Mouse (Mus musculus) myocyte (in vitro differentiated cells): ENCODE data around the gene Crebrf. TPM values are rescaled to one million over a fixed set of nuclear protein-coding genes. Genes with fewer than 3 reads are reported as not detected.
A peak's percentile ranks its signal among the peaks of the same experiment; 100 is the strongest.

Experiments
- H3K27me3 ChIP-seq: one replicate; pipeline ENCODE4 v1.6.1; 2011; ENCODE audit not compliant: control insufficient read depth, insufficient read depth, insufficient read length
- H3K36me3 ChIP-seq: one replicate; pipeline ENCODE4 v1.6.1; 2011; ENCODE audit not compliant: control insufficient read depth, insufficient read depth
- H3K4me2 ChIP-seq: one replicate; pipeline ENCODE4 v1.6.1; 2011; ENCODE audit warnings: low read depth, control low read depth
- H3K4me3 ChIP-seq: one replicate; pipeline ENCODE4 v1.5.1; 2011; ENCODE audit warnings: mild to moderate bottlenecking, control low read depth, moderate library complexity
- H3K79me2 ChIP-seq: one replicate; pipeline ENCODE4 v1.6.1; 2011; ENCODE audit not compliant: control insufficient read depth, insufficient read depth
- H3ac ChIP-seq: one replicate; pipeline ENCODE4 v1.6.1; 2011; ENCODE audit not compliant: control insufficient read depth, insufficient read length
- CEBPB ChIP-seq: IDR thresholded peaks from 2 replicates; pipeline ENCODE4 v1.6.1; 2011; ENCODE audit warnings: mild to moderate bottlenecking, moderate library complexity; ENCODE audit not compliant: poor library complexity, insufficient read depth, severe bottlenecking
- E2F4 ChIP-seq: IDR thresholded peaks from one replicate; pipeline ENCODE4 v1.6.1; 2011; ENCODE audit warnings: mild to moderate bottlenecking, control low read depth, moderate library complexity; ENCODE audit not compliant: insufficient read depth
- MAX ChIP-seq: IDR thresholded peaks from one replicate; pipeline ENCODE4 v1.6.1; 2011; ENCODE audit warnings: low read depth, mild to moderate bottlenecking, control low read depth
- MYOD1 ChIP-seq, 3 experiments: IDR thresholded peaks; one replicate each; pipeline ENCODE4 v1.6.1; 2011; ENCODE audit warnings: control low read depth in 2 of 3, low read depth in 2 of 3, mild to moderate bottlenecking in 2 of 3, moderate library complexity in 1 of 3; ENCODE audit not compliant: insufficient read length in 2 of 3, control insufficient read depth in 1 of 3
- MYOG ChIP-seq, 3 experiments: IDR thresholded peaks; one replicate each; pipeline ENCODE4 v1.6.1; 2011; ENCODE audit warnings: control low read depth in 2 of 3, low read depth in 2 of 3, mild to moderate bottlenecking in 2 of 3; ENCODE audit not compliant: insufficient read length in 2 of 3, control insufficient read depth in 1 of 3, insufficient read depth in 1 of 3
- POLR2A ChIP-seq: IDR thresholded peaks from one replicate; pipeline ENCODE4 v1.6.1; 2011; ENCODE audit warnings: low read depth, mild to moderate bottlenecking, control low read depth, moderate library complexity; ENCODE audit not compliant: insufficient read length
- POLR2AphosphoS2 ChIP-seq: IDR thresholded peaks from one replicate; pipeline ENCODE4 v1.6.1; 2011; ENCODE audit warnings: low read depth, control low read depth; ENCODE audit not compliant: insufficient read length
- REST ChIP-seq: IDR thresholded peaks from one replicate; pipeline ENCODE4 v1.6.1; 2011; ENCODE audit warnings: mild to moderate bottlenecking, control low read depth, moderate library complexity; ENCODE audit not compliant: insufficient read depth, insufficient read length
- SRF ChIP-seq: IDR thresholded peaks from one replicate; pipeline ENCODE4 v1.6.1; 2011; ENCODE audit warnings: low read depth; ENCODE audit not compliant: control insufficient read depth, insufficient read length
- TCF12 ChIP-seq: IDR thresholded peaks from one replicate; pipeline ENCODE4 v1.6.1; 2011; ENCODE audit warnings: mild to moderate bottlenecking, control low read depth; ENCODE audit not compliant: poor library complexity, insufficient read depth, severe bottlenecking
- TCF3 ChIP-seq: IDR thresholded peaks from one replicate; pipeline ENCODE4 v1.6.1; 2011; ENCODE audit warnings: low read depth, control low read depth; ENCODE audit not compliant: insufficient read length
- USF1 ChIP-seq: IDR thresholded peaks from one replicate; pipeline ENCODE4 v1.6.1; 2011; ENCODE audit warnings: low read depth, mild to moderate bottlenecking, control low read depth, moderate library complexity
- polyA plus RNA-seq: library from polyadenylated mRNA; unstranded; fragments of >200 nt; fragmentation: generic; extraction: Trizol; gene quantifications from one replicate; pipeline ENCODE4 v1.2.1, GENCODE M21; 2012; ENCODE audit warnings: missing spikeins

Gene Crebrf
- polyA plus RNA-seq, result 2.2 TPM

DNA sequence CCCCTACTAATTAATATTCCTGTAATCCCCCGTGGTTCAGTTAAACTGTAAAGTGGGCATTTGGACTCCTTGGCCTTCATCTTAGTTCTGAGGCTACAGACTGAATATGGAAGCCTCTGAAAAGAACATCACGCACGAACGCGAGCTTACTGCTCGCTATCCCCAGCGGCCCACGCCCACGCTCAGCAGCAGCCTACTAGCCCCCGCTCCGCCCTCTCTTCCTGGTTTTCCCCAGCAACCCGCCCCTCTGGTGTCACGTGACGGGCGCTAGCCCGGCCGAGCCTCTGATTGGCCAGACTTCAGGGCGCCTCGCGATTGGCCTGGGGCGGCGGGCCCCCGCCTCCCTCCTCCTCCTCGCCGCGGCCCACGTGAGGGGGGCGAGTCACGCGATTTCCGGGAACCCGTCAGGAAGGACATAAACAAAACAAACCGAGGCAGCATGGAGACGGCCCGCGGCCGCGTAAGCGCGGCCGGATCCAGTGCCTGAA, at the start of gene Crebrf:
TSS of gene Crebrf (plus strand) at position 380 of the 488 bp plus-strand sequence.
- H3K27me3 ChIP-seq, result no peaks in the 10 kb centered on the region
- peak within 1 kb of the TSS; percentile 36 for H3ac ChIP-seq
- TF ChIP-seq E2F4, result no peak
- TF ChIP-seq SRF, result no peak
- TF ChIP-seq MYOG (IDR thresholded peaks at IDR 0.05; ENCODE audit: control insufficient read depth in 1 of 3, insufficient read depth in 1 of 3, insufficient read length in 2 of 3, low read depth in 2 of 3), result peak in 1 of 3 experiments; percentile 2
- no peak for TF ChIP-seq CEBPB
- peak; percentile 97 for TF ChIP-seq USF1
- TF ChIP-seq POLR2AphosphoS2, result peak; percentile 91
- TF ChIP-seq MAX, result peak; percentile 66
- no peak for TF ChIP-seq TCF12
- peak; percentile 90 for TF ChIP-seq POLR2A
- TF ChIP-seq TCF3, result no peak
- TF ChIP-seq MYOD1 (IDR thresholded peaks at IDR 0.05; ENCODE audit: control insufficient read depth in 1 of 3, insufficient read length in 2 of 3, low read depth in 2 of 3), result no peak
- TF ChIP-seq REST, result no peak
- H3K4me3 ChIP-seq, result peak within 1 kb of the TSS; percentile 48
- peak within 1 kb of the TSS; percentile 99 for H3K4me2 ChIP-seq
- no peaks in the 10 kb centered on the region for H3K79me2 ChIP-seq
- H3K36me3 ChIP-seq, result no peaks in the 10 kb centered on the region

DNA sequence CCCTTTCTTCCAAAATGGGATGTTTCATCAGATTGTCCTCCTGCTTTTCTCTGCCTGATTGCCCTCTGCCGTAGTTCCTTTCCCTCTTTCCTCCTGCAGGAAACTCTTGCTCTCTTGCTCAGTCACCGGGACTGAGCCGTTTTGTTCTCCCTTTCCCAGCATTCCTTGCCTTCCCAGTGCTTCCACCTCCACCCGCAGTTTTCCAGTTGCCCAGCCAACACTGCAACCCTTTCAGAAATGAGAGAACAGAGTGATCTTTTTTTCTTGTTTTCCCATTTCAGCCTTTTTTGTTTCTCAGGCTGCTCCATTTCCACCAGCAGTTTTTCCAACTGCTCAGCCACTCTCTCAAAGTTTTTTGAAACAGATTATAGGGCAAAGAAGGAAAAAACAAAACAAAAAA, 44.2 kb upstream of the Crebrf start:
- TF ChIP-seq MYOG (IDR thresholded peaks at IDR 0.05; ENCODE audit: control insufficient read depth in 1 of 3, insufficient read depth in 1 of 3, insufficient read length in 2 of 3, low read depth in 2 of 3), result no peak
- no peak for TF ChIP-seq POLR2A
- TF ChIP-seq REST, result no peak
- TF ChIP-seq CEBPB, result no peak
- no peak for TF ChIP-seq TCF3
- no peak for TF ChIP-seq USF1
- TF ChIP-seq POLR2AphosphoS2, result no peak
- no peak for TF ChIP-seq MYOD1 (IDR thresholded peaks at IDR 0.05; ENCODE audit: control insufficient read depth in 1 of 3, insufficient read length in 2 of 3, low read depth in 2 of 3)
- TF ChIP-seq MAX, result no peak
- TF ChIP-seq E2F4, result no peak
- TF ChIP-seq TCF12, result no peak
- TF ChIP-seq SRF, result no peak
- Histone ChIP-seq H3K36me3 (no peaks in the 10 kb centered on the region), H3K4me2 (no peak overlapping the region), H3K4me3 (no peak overlapping the region), H3ac (no peak overlapping the region), H3K79me2 (no peaks in the 10 kb centered on the region), H3K27me3 (no peaks in the 10 kb centered on the region)

DNA sequence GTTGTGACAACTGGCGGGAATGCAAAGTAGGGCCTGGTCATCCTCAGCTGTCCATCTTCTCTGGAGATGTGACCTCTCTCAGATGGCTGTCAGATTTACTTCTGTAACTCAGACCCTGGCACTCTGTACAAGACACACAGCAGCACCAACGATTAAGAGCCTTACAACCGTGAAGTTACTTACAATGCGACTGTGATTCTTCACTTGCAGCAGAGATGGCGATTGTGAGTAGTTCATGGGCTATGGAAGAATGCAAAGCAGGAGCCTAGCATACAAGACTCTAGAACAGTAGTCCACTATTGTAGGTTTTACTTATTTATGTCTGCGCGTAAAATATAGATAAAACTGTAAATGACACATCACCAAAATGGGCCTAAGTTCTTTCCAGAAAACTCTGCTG, 39.6 kb upstream of the Crebrf start:
- peaks cover 39% of the 10 kb centered on the region for H3K79me2 ChIP-seq
- no peaks in the 10 kb centered on the region for H3K36me3 ChIP-seq
- no peak for TF ChIP-seq POLR2AphosphoS2
- no peak for TF ChIP-seq MYOG (IDR thresholded peaks at IDR 0.05; ENCODE audit: control insufficient read depth in 1 of 3, insufficient read depth in 1 of 3, insufficient read length in 2 of 3, low read depth in 2 of 3)
- no peak for TF ChIP-seq MAX
- no peak for TF ChIP-seq USF1
- no peak for TF ChIP-seq CEBPB
- TF ChIP-seq REST, result no peak
- TF ChIP-seq MYOD1 (IDR thresholded peaks at IDR 0.05; ENCODE audit: control insufficient read depth in 1 of 3, insufficient read length in 2 of 3, low read depth in 2 of 3), result no peak
- TF ChIP-seq TCF12, result no peak
- TF ChIP-seq SRF, result no peak
- H3K4me3 ChIP-seq, result peak overlapping the region; percentile 92
- H3K27me3 ChIP-seq, result no peaks in the 10 kb centered on the region
- H3K4me2 ChIP-seq, result peak overlapping the region; percentile 92
- H3ac ChIP-seq, result peak overlapping the region; percentile 10

DNA sequence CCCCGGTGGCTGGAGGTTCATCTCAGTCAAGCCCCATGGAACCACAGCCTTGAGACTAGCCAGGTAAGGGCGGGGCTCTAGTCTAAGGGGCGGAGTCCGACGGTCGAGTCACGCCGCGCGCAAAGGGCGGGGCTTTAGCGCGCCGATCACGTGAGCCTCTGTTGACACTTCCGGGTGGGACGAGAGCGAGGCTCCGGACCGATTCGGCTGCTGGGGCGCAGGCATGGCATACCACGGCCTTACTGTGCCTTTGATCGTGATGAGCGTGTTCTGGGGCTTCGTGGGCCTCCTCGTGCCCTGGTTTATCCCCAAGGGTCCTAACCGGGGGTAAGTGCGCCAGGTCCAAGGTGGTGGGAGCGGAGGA, 39.2 kb upstream of the Crebrf start:
- no peaks in the 10 kb centered on the region for H3K27me3 ChIP-seq
- H3K4me2 ChIP-seq, result peak overlapping the region; percentile 92
- H3K36me3 ChIP-seq, result no peaks in the 10 kb centered on the region
- H3K4me3 ChIP-seq, result peak overlapping the region; percentile 92
- TF ChIP-seq TCF3, result no peak
- TF ChIP-seq POLR2A, result peak; percentile 97
- no peak for TF ChIP-seq CEBPB
- TF ChIP-seq TCF12, result no peak
- TF ChIP-seq MAX, result no peak
- TF ChIP-seq MYOG (IDR thresholded peaks at IDR 0.05; ENCODE audit: control insufficient read depth in 1 of 3, insufficient read depth in 1 of 3, insufficient read length in 2 of 3, low read depth in 2 of 3), result no peak
- no peak for TF ChIP-seq E2F4
- TF ChIP-seq SRF, result no peak
- TF ChIP-seq USF1, result peak; percentile 96
- peak; percentile 98 for TF ChIP-seq POLR2AphosphoS2
- TF ChIP-seq MYOD1 (IDR thresholded peaks at IDR 0.05; ENCODE audit: control insufficient read depth in 1 of 3, insufficient read length in 2 of 3, low read depth in 2 of 3), result no peak
- no peak for TF ChIP-seq REST
- peaks cover 43% of the 10 kb centered on the region for H3K79me2 ChIP-seq
- peak overlapping the region; percentile 10 for H3ac ChIP-seq
